Mouse (Mus musculus) embryonic stem cell, embryonic (primary cell): ENCODE measurements around the gene Ctnna3.

Experiments used
- CTCF ChIA-PET, 4 experiments: fragments of 300-600 bp in 2 of 4; fragments of 350-600 bp in 2 of 4; sonication (Branson Sonifier 250); formaldehyde crosslinking; loops; one replicate each; lab custom pipeline; 2022; ENCODE audit warnings: inconsistent platforms in 2 of 4; lab: Charles Lee
- POLR2A ChIA-PET, 4 experiments: fragments of 300-600 bp in 2 of 4; fragments of 350-600 bp in 2 of 4; sonication (Branson Sonifier 250); formaldehyde crosslinking; loops; one replicate each; lab custom pipeline; 2022; ENCODE audit warnings: antibody characterized with exemption in 4 of 4, inconsistent platforms in 1 of 4; lab: Charles Lee

The Ctnna3 gene

DNA sequence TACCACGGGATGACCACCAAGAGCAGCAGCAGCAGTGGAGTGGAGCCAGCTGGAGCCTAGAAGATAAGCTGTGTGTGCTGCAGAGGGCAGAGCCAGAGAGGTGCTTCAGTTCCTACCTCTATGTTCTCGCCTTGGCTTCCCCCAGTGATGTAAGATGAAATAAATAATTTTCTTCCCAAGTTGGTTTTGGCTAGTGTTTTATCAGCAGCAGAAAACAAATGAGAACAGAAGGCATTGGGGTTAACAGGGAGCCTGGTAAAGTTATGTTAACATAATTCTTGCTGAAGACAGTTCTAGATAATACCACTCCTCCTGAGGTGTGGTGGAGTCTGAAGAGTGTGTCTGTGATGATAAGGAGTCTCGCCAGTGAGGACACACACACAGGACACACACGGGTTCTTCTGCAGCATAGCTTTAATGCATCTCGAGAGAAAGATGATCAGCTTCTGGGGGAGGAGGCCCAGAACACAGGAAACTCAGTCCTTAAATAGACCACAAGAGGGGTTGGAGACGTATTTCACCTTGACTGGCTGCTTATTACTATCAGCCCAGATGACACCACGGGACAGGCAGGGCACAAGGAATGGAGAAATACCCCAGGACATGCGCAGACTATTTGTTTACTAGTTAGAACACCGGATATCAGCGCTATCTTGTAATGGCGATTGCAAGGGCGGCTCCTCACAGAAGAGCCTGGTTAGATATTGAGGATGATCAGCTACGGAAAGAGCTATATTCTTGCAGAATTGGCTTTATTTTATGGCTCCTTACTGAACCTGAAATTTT lies 14.9 kb downstream of the Ctnna3 start:
- ChIA-PET POLR2A (interaction anchor here in 2 of 4 experiments (0.8 to 1.5 kb wide), 4 partner anchors 10 to 13 kb away, joined by 3 read pairs; no protein-coding TSS in a partner anchor), CTCF (interaction anchor here in 1 of 4 experiments (0.6 kb wide), 1 partner anchor 34 kb away, joined by 4 read pairs; no protein-coding TSS in a partner anchor)

- ChIA-PET POLR2A (interaction anchor here in 1 of 4 experiments (0.5 kb wide), 1 partner anchor 24 kb away, joined by 3 read pairs; no protein-coding TSS in a partner anchor), CTCF (no interaction called here)
Measured at GRCm38 (mm10) chr10:63453926-63454325, 24.0 kb downstream of the Ctnna3 start.

- ChIA-PET CTCF (interaction anchor here in 1 of 4 experiments (0.6 kb wide), 1 partner anchor 31 kb away, joined by 3 read pairs; no protein-coding TSS in a partner anchor), POLR2A (interaction anchor here in 1 of 4 experiments (1.5 kb wide), 1 partner anchor 11 kb away, joined by 3 read pairs; no protein-coding TSS in a partner anchor)
Measured at GRCm38 (mm10) chr10:63455110-63455878, 25.4 kb downstream of the Ctnna3 start.

DNA sequence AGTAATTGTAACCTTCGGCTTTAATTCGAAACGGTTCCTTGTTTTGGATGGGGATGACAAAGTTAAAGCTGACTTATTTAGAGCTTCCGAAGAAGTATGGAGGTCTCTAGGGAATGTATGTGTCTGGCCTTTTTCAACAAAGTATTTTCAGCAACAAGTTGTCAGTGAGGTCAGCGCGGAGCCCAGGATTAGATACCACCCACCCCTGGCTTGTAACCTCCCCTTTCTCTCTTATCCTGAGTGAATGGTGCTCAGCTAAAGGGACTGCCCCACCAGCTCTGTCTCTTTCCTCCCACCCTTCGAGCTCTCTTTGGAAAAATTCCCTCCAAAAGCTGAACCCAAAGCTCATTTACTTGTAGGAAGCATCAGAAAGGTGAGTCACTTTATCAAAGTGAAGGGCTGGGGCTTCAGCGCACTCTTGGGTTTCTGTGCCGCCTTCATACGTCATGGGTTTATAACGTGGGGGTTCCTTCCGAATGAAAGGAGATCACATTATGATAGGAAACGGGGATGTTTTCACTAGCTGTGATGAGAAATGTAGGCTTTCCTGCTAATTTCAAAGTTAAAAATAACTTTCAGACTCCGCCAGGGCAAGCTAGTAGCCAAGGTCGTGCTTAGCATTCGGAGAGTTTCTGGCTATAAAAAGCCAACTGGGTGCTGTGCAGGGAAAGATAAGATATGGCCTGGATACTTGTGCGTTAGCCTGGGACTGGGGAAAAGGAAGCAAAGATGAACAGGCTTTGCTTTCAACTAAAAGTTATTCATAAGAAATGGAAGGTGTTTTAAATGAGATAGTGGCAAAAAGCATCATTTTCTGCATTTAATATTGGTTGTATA lies 27.6 kb downstream of the Ctnna3 start:
- CTCF ChIA-PET: interaction anchor here in 1 of 4 experiments (0.6 kb wide), 1 partner anchor 375 kb away, joined by 6 read pairs; no protein-coding TSS in a partner anchor
- POLR2A ChIA-PET: interaction anchor here in 1 of 4 experiments (0.7 to 1.4 kb wide), 3 partner anchors 12 to 574 kb away, joined by 3 to 4 read pairs (median 3); no protein-coding TSS in a partner anchor

DNA sequence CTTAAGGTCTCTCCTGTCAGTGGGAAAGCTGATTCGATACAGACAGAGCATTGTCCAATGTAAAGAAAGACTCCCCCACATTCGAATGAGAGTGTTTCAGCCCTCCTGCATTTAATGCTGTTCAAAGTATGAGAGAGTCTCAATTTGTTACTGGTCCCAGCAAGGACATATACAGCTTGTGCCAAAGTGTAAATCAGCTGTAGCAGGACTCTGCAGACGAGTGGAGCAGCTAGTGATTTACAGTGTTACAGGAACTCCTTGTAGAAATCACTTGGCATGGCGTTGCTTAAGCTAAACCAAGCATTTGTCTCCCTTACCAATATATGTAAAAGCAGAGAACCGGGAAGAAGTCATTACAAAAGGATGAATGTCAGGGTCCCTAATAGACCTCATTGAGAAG lies 31.0 kb downstream of the Ctnna3 start:
- ChIA-PET POLR2A (interaction anchor here in 1 of 4 experiments (0.6 kb wide), 1 partner anchor 295 kb away, joined by 3 read pairs; no protein-coding TSS in a partner anchor), CTCF (interaction anchor here in 1 of 4 experiments (1.4 to 1.7 kb wide), 2 partner anchors 31 to 112 kb away, joined by 4 read pairs; partner anchors contain the start of gene Ctnna3)

DNA sequence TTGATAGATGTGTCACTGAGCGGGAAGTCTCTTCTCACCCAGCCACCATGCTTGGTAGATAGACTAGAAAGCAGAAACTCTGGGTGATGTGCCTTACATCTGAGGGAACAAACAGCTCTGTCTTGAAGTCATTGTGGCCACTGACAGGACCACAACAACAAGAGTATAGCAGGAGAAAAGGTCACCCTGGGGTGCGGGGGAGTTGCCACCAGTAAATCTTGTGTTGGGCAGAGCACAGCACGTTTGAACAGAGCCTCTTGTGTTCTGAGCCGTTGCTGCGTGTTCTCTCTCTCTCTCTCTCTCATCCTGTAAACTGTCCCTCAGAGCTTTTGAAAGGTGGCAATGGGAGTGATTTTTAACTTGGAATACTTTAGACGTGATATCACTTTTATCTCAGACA lies 42.6 kb downstream of the Ctnna3 start:
- ChIA-PET CTCF (interaction anchor here in 1 of 4 experiments (0.6 kb wide), 1 partner anchor 12 kb away, joined by 6 read pairs; no protein-coding TSS in a partner anchor), POLR2A (no interaction called here)

- ChIA-PET CTCF (no interaction called here), POLR2A (interaction anchor here in 2 of 4 experiments (0.7 kb wide), 2 partner anchors 14 to 176 kb away, joined by 3 read pairs; no protein-coding TSS in a partner anchor)
Measured at GRCm38 (mm10) chr10:63476167-63476647, 46.3 kb downstream of the Ctnna3 start.

- ChIA-PET CTCF (no interaction called here), POLR2A (no interaction called here)
Measured at GRCm38 (mm10) chr10:63478946-63479345, 49.0 kb downstream of the Ctnna3 start.

DNA sequence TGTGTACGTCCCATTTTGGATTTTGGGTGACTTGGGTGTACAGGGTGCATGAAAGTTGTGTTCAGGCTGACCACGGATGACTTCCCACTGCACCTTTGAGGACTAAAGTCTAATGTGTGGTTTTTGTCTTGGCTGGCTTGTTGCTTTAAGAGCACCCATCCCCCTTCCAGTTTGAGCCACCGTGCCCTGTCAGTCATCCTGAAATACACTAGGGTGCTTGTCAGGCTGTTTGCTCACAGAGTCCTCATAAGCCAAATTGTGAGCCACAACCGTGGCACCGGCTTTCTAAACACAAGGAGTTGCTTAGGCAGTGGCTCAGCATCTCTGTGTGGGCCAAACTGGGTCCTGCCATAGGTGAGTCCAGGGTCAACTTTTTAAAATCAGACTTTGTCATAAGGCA lies 50.2 kb downstream of the Ctnna3 start:
- ChIA-PET CTCF (no interaction called here), POLR2A (interaction anchor here in 2 of 4 experiments (0.5 to 0.6 kb wide), 2 partner anchors 87 to 800 kb away, joined by 3 to 6 read pairs; no protein-coding TSS in a partner anchor)

DNA sequence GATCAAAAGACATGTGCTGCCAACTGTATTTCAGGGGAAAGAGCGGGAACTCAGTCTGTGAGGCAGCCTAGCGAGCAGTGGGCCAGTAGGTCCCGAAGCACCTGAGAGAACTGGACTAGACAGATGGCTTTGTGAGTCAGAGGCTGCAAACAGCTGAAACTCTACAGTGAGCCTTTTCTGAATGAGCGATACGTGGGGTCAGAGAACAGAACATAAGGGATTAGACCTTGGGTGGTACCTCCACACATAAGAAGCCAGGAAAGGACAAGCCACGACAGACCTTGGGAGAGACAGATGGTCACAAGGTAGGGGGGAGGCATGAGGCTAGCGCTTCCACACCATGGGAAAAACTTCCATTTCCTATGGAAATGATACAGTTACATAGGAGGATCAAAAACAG lies 58.4 kb downstream of the Ctnna3 start:
- CTCF ChIA-PET: no interaction called here
- POLR2A ChIA-PET: no interaction called here

GRCm38 (mm10) chr10:63523956-63524355 lies 94.1 kb downstream of the Ctnna3 start:
- ChIA-PET CTCF (interaction anchor here in 1 of 4 experiments (0.5 kb wide), 1 partner anchor 39 kb away, joined by 6 read pairs; no protein-coding TSS in a partner anchor), POLR2A (interaction anchor here in 1 of 4 experiments (1.0 kb wide), 1 partner anchor 16 kb away, joined by 4 read pairs; no protein-coding TSS in a partner anchor)

- CTCF ChIA-PET: no interaction called here
Measured at GRCm38 (mm10) chr10:63526027-63526426, 96.1 kb downstream of the Ctnna3 start.

DNA sequence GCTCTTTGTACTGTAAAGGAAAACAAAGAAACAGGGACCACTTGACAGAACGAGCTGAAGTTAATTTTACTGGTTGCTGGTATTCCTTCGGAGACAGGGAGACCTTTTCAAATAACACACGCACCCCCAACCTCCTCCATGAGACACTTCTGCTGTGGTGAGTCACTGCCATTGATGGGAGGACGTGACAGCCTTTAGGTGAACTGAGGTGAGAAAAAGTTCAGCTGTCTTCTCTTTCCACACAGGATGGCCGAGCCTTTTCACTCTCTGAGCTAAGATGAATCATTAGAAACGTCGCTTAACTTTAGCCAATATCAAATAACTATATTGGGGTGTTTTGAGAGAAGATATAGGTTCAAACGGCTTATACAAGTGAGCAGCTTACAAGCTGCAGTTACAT lies 102.5 kb downstream of the Ctnna3 start:
- POLR2A ChIA-PET: interaction anchor here in 2 of 4 experiments (0.6 to 1.5 kb wide), 2 partner anchors 12 to 20 kb away, joined by 3 read pairs; no protein-coding TSS in a partner anchor
- CTCF ChIA-PET: interaction anchor here in 1 of 4 experiments (0.5 kb wide), 1 partner anchor 67 kb away, joined by 7 read pairs; no protein-coding TSS in a partner anchor

More at GRCm38 (mm10) chr10:63526027-63526426, 96.1 kb downstream of the Ctnna3 start:
- POLR2A ChIA-PET: interaction anchor here in 1 of 4 experiments (1.5 kb wide), 1 partner anchor 12 kb away, joined by 4 read pairs; no protein-coding TSS in a partner anchor

DNA sequence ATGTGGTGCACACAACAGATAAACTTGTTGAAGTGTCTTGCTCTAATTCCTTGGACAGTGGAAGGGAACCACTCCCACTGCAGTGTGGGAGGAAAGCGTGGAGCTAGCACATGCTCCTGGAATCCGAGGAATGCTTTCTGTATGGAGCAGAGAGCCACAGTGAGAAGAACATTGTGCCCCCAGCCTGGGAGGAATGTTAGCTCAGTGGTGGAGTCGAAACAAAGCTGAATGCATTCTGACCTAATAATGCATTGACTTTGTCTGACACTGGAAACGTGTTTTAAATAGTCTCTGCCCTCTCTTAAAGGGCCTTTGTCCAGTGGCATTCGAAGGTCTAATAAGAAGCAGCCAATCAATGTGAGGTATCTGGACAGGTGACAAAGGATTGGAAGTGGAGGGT lies 111.9 kb downstream of the Ctnna3 start:
- POLR2A ChIA-PET: interaction anchor here in 3 of 4 experiments (0.6 to 0.8 kb wide), 6 partner anchors 15 to 549 kb away, joined by 3 to 7 read pairs (median 4); no protein-coding TSS in a partner anchor
- CTCF ChIA-PET: interaction anchor here in 1 of 4 experiments (0.9 kb wide), 1 partner anchor 112 kb away, joined by 4 read pairs; no protein-coding TSS in a partner anchor

DNA sequence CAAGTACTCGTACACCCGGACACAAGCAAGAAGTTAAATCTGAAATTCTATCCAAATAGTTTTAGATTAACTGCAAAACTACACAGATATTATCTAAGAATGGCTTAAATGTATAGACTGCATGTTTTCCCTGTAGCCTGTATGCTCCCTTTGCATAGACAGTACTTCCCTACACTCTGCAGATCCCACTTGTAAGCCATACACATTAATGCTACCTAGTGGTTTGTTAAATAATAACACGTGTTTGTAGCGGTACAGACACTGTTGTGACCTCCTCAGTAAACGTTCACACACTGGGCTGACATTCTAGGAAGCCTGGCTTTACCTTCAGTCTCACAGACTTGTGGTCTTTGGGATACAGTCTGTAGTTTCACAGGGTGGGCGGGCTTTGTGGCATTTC lies 112.6 kb downstream of the Ctnna3 start:
- CTCF ChIA-PET: no interaction called here
- POLR2A ChIA-PET: no interaction called here

DNA sequence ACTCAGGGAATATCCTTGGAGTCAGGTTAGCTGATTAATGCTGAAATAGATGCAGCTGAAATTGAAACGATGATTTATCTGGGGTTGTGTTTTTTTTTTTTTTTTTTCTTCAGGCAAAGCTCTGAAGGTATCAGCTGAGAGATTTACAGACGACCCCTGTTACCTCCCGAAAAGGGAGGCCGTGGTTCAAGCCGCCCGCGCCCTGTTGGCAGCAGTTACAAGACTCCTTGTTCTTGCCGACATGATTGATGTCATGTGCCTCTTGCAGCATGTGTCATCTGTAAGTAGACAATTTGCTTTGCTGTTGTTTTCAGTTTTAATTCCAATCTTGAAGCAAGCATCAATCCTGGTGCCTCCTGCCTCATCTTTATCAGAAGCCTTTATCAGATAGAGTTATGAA lies 136.8 kb downstream of the Ctnna3 start:
- POLR2A ChIA-PET: interaction anchor here in 1 of 4 experiments (0.6 kb wide), 1 partner anchor 87 kb away, joined by 3 read pairs; no protein-coding TSS in a partner anchor
- CTCF ChIA-PET: interaction anchor here in 1 of 4 experiments (0.6 kb wide), 1 partner anchor 334 kb away, joined by 6 read pairs; no protein-coding TSS in a partner anchor

GRCm38 (mm10) chr10:63571561-63571960 lies 141.7 kb downstream of the Ctnna3 start:
- ChIA-PET POLR2A (no interaction called here), CTCF (no interaction called here)
